8 mouse cellular contexts compared by ENCODE assay signal in genomic region chr2:145382908-145383770, GRCm38 (mm10).
A peak's percentile ranks its signal among the peaks of the same experiment; 100 is the strongest.
DNase-seq lines count a peak whose midpoint lies in the region; ATAC-seq lines count a peak whose summit lies in the region.

No protein-coding gene starts in this region.

- H3K9me3 ChIP-seq in forebrain, embryonic 15.5 days, result no peaks in the 10 kb centered on the region
- no peaks in the 10 kb centered on the region for H3K9me3 ChIP-seq in forebrain, embryonic 12.5 days
- H3K9me3 ChIP-seq in limb, embryonic 15.5 days, result no peaks in the 10 kb centered on the region

- DNase-seq in brain, adult 2 months (ENCODE audit: low read depth, low spot score), result peak; percentile 97
- peak; percentile 19 to 21 for DNase-seq in frontal cortex, postnatal 25 days (ENCODE audit: low spot score in 2 of 2)
- DNase-seq in embryo, embryonic 11 days, result no peak
- no peak for DNase-seq in thymus, postnatal 36 days
- DNase-seq in heart, adult 9 months (ENCODE audit: low spot score in 2 of 2), result no peak

- no peak overlapping the region for H3K4me3 ChIP-seq in forebrain, embryonic 15.5 days
- no peak overlapping the region for H3K4me3 ChIP-seq in forebrain, embryonic 12.5 days (replicated peaks)
- H3K4me3 ChIP-seq in limb, embryonic 15.5 days, result no peak overlapping the region

- no peaks in the 10 kb centered on the region for H3K27me3 ChIP-seq in forebrain, embryonic 15.5 days
- no peaks in the 10 kb centered on the region for H3K27me3 ChIP-seq in forebrain, embryonic 12.5 days
- H3K27me3 ChIP-seq in limb, embryonic 15.5 days, result no peaks in the 10 kb centered on the region

- peak; percentile 90 for ATAC-seq in forebrain, embryonic 15.5 days (replicated peaks)
- no peak for ATAC-seq in forebrain, embryonic 12.5 days (ENCODE audit: low FRiP score)
- peak; percentile 76 for ATAC-seq in limb, embryonic 15.5 days (ENCODE audit: insufficient number of reproducible peaks, low FRiP score, low TSS enrichment, low read depth)

- H3K4me1 ChIP-seq in forebrain, embryonic 15.5 days, result peaks cover 3% of the 10 kb centered on the region; the same call in 1 of the 2 replicates
- no peaks in the 10 kb centered on the region for H3K4me1 ChIP-seq in forebrain, embryonic 12.5 days
- peaks cover 11% of the 10 kb centered on the region for H3K4me1 ChIP-seq in limb, embryonic 15.5 days

- H3K4me2 ChIP-seq in forebrain, embryonic 15.5 days (replicated peaks), result no peak overlapping the region
- no peak overlapping the region for H3K4me2 ChIP-seq in forebrain, embryonic 12.5 days
- H3K4me2 ChIP-seq in limb, embryonic 15.5 days, result peak overlapping the region; percentile 19; the same call in 1 of the 2 replicates

- 48% methylated on average over 13 of the region's 13 CpGs for WGBS in forebrain, embryonic 15.5 days
- 77% methylated on average over 13 of the region's 13 CpGs for WGBS in forebrain, embryonic 12.5 days
- 46% methylated on average over 13 of the region's 13 CpGs for WGBS in limb, embryonic 15.5 days

- H3K27ac ChIP-seq in forebrain, embryonic 15.5 days (replicated peaks), result 0 out of 2 replicates have a peak overlapping the region, but pooled peaks have one; percentile 20
- H3K27ac ChIP-seq in forebrain, embryonic 12.5 days, result no peak overlapping the region
- peak overlapping the region; percentile 74 for H3K27ac ChIP-seq in limb, embryonic 15.5 days

- no peaks in the 10 kb centered on the region for H3K36me3 ChIP-seq in forebrain, embryonic 15.5 days
- no peaks in the 10 kb centered on the region for H3K36me3 ChIP-seq in forebrain, embryonic 12.5 days (replicated peaks)
- H3K36me3 ChIP-seq in limb, embryonic 15.5 days, result no peaks in the 10 kb centered on the region

- H3K9ac ChIP-seq in forebrain, embryonic 15.5 days (replicated peaks), result no peak overlapping the region
- no peak overlapping the region for H3K9ac ChIP-seq in forebrain, embryonic 12.5 days
- H3K9ac ChIP-seq in limb, embryonic 15.5 days, result no peak overlapping the region

Comparison
In these comparisons a context has a peak if more than half of its experiments do, and no peak if none do; other contexts are left out.
1. DNase-seq: peak in brain, adult 2 months (single experiment) and frontal cortex, postnatal 25 days (2 of 2); none in embryo, embryonic 11 days (single experiment), thymus, postnatal 36 days (0 of 2) and heart, adult 9 months (0 of 2).